Mouse (Mus musculus) layer of hippocampus, postnatal 36 days (tissue): ENCODE results near the gene Htra2. TPM values are rescaled to one million over a fixed set of nuclear protein-coding genes. Genes with fewer than 3 reads are reported as not detected.

Source experiments
- DNase-seq, 2 experiments: peaks; one replicate each; pipeline ENCODE4 v3.0.0; 2022
- total RNA-seq, 2 experiments: library from RNA; stranded (reverse); gene quantifications; 2 replicates each; pipeline ENCODE4 v1.2.3; 2021

Gene Htra2
- total RNA-seq, 2 experiments from 2014 or later: 47.1 to 49.0 TPM

GRCm38 (mm10) chr6:83069488-83070246 is 14.6 kb upstream of the Htra2 start:
- no peak for DNase-seq

GRCm38 (mm10) chr6:83068706-83069487 is 13.8 kb upstream of the Htra2 start:
- no peak for DNase-seq

- DNase-seq: no peak
Measured at GRCm38 (mm10) chr6:83068221-83068620, 13.1 kb upstream of the Htra2 start.

GRCm38 (mm10) chr6:83066441-83066840 is 11.4 kb upstream of the Htra2 start:
- DNase-seq: no peak

GRCm38 (mm10) chr6:83065995-83066394 is 10.9 kb upstream of the Htra2 start:
- no peak for DNase-seq

- DNase-seq: no peak
Measured at GRCm38 (mm10) chr6:83058725-83059124, 3.7 kb upstream of the Htra2 start.

- DNase-seq: no peak
Measured at GRCm38 (mm10) chr6:83057790-83058189, 2.7 kb upstream of the Htra2 start, which contains the start of gene Dqx1. Dqx1 (plus strand) TSS chr6:83057844.

- DNase-seq: peak; percentile 97
Measured at GRCm38 (mm10) chr6:83054074-83054851, 810 bp downstream of the Htra2 start, which contains the start of gene Aup1. Aup1 (plus strand) TSS chr6:83054521.

- peak; percentile 25 to 31 for DNase-seq
Measured at GRCm38 (mm10) chr6:83053136-83053960, 1.7 kb downstream of the Htra2 start.

- DNase-seq: no peak
Measured at GRCm38 (mm10) chr6:83049367-83049766, 5.7 kb downstream of the Htra2 start.

GRCm38 (mm10) chr6:83044742-83045141 is 10.3 kb downstream of the Htra2 start:
- no peak for DNase-seq

- no peak for DNase-seq
Measured at GRCm38 (mm10) chr6:83043993-83044392, 11.1 kb downstream of the Htra2 start.

GRCm38 (mm10) chr6:83043561-83043960 is 11.5 kb downstream of the Htra2 start:
- DNase-seq: no peak

- DNase-seq: no peak
Measured at GRCm38 (mm10) chr6:83040601-83041000, 14.5 kb downstream of the Htra2 start.

- DNase-seq: peak; percentile 85
Measured at GRCm38 (mm10) chr6:83038496-83039012, 16.5 kb downstream of the Htra2 start.

GRCm38 (mm10) chr6:83037188-83037587 is 17.9 kb downstream of the Htra2 start:
- no peak for DNase-seq

- no peak for DNase-seq
Measured at GRCm38 (mm10) chr6:83034463-83035055, 20.5 kb downstream of the Htra2 start.

- peak; percentile 29 to 44 for DNase-seq
Measured at GRCm38 (mm10) chr6:83033249-83034185, 21.6 kb downstream of the Htra2 start, which contains the start of the genes Dok1 and Loxl3. Dok1 (minus strand) TSS chr6:83033471. Loxl3 (plus strand) TSS chr6:83034173.

GRCm38 (mm10) chr6:83032769-83033191 is 22.3 kb downstream of the Htra2 start:
- no peak for DNase-seq
